Mouse (Mus musculus) small intestine, adult 2 months (tissue): ENCODE measurements around the gene Slc25a33.

Experiments used
- CTCF ChIP-seq: fragments of 200-500 bp; IDR thresholded peaks from 2 replicates; pipeline ENCODE4 v1.5.1; 2012; ENCODE audit warnings: low read depth, mild to moderate bottlenecking, control low read depth, inconsistent platforms, low read length, moderate library complexity, mixed read lengths; ENCODE audit not compliant: insufficient replicate concordance, insufficient read length; ENCODE audit errors: extremely low read depth
- POLR2A ChIP-seq: fragments of 200-500 bp; IDR thresholded peaks from 2 replicates; pipeline ENCODE4 v1.6.1; 2012; ENCODE audit warnings: low read depth, mild to moderate bottlenecking, control low read depth, inconsistent platforms, low read length, moderate library complexity

DNA sequence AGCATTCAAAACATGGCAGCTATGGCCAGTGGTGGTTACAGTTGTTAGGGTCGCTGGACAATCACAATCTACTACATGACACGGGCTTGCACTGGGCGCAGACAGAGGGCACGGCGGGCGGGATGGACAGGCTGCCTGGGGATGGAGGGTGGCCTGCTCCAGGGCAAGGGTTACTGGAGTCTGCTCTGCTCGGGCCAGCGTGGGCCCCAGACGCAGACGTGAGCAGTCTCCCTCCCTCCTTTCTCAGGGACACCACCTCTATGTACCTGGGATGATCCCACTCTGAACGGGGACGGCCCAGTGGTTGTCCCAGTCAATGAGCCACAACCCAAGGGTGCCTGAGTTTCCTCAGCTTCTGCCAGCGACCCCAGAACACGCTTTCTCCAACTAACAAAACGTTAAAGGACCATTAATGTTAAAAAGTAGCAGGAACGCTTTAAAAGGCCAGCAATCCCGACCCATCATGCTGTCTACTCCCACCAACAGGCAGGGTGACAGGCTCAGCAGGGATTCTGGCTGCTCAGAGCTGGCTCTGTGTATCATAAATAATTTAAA lies 49.1 kb downstream of the Slc25a33 start:
- TF ChIP-seq CTCF (no peak), POLR2A (no peak)
